Mouse (Mus musculus) erythroblast, embryonic 14.5 days (primary cell): ENCODE measurements around the gene Tmsb10.

Experiments used
- GATA1 ChIP-seq: IDR thresholded peaks from 2 replicates; pipeline ENCODE4 v1.6.1; 2012; ENCODE audit warnings: low read length, inconsistent platforms, mixed read lengths
- TAL1 ChIP-seq: IDR thresholded peaks from 3 replicates; pipeline ENCODE4 v1.6.1; 2012; ENCODE audit warnings: low read length, inconsistent platforms, mixed read lengths

- TF ChIP-seq TAL1 (no peak), GATA1 (no peak)
Observed at GRCm38 (mm10) chr6:72921081-72921480, 37.5 kb downstream of the Tmsb10 start.
